Mouse (Mus musculus) stomach, postnatal 0 days (tissue): Measurements from ENCODE around the gene Farsb.

Experiments used
- CTCF ChIP-seq: IDR thresholded peaks from 2 replicates; pipeline ENCODE4 v1.5.1; 2016; ENCODE audit warnings: antibody characterized with exemption, low read depth, mild to moderate bottlenecking, moderate library complexity
- EP300 ChIP-seq: optimal IDR thresholded peaks from 2 replicates; pipeline ENCODE3; 2016; ENCODE audit warnings: antibody characterized with exemption

GRCm38 (mm10) chr1:78507137-78507536 lies 18.4 kb upstream of the Farsb start:
- no peak for TF ChIP-seq CTCF
- no peak for TF ChIP-seq EP300
